Mouse (Mus musculus): Measurements from ENCODE around the gene Lin28a. TPM values are rescaled to one million over a fixed set of nuclear protein-coding genes. Genes with fewer than 3 reads are reported as not detected.

The Lin28a gene
- polyA plus RNA-seq, 1 experiment from 2014 or later: 16.7 TPM

- Histone ChIP-seq H3K4me1 (peaks cover 19% of the 10 kb centered on the region), H3K9me3 (replicated peaks) (no peaks in the 10 kb centered on the region), H3K27ac (no peak overlapping the region), H3K4me3 (no peak overlapping the region), H3K36me3 (no peaks in the 10 kb centered on the region), H3K27me3 (ENCODE audit: low read depth, poor library complexity, severe bottlenecking) (no peaks in the 10 kb centered on the region)
- DNase-seq (ENCODE audit: low spot score): no peak
- WGBS: 87% methylated on average over 5 of the region's 5 CpGs
These were observed 33.3 kb upstream of the Lin28a start for GRCm38 (mm10) chr4:134051912-134052311.

- no peaks in the 10 kb centered on the region for H3K36me3 ChIP-seq
- H3K4me1 ChIP-seq: peaks cover 19% of the 10 kb centered on the region
- no peak for DNase-seq (ENCODE audit: low spot score)
- H3K4me3 ChIP-seq: no peak overlapping the region
- no peaks in the 10 kb centered on the region for H3K27me3 ChIP-seq (ENCODE audit: low read depth, poor library complexity, severe bottlenecking)
- H3K9me3 ChIP-seq (replicated peaks): no peaks in the 10 kb centered on the region
- peak overlapping the region; percentile 19; the same call in 1 of the 2 replicates for H3K27ac ChIP-seq
- 44% methylated on average over 5 of the region's 5 CpGs for WGBS
These were observed 29.0 kb upstream of the Lin28a start for GRCm38 (mm10) chr4:134047648-134048047.

- 65% methylated on average over 2 of the region's 2 CpGs for WGBS
- H3K4me3 ChIP-seq: no peak overlapping the region
- H3K27ac ChIP-seq: no peak overlapping the region
- H3K4me1 ChIP-seq: peaks cover 10% of the 10 kb centered on the region
- DNase-seq (ENCODE audit: low spot score): no peak
- H3K9me3 ChIP-seq (replicated peaks): no peaks in the 10 kb centered on the region
- H3K27me3 ChIP-seq (ENCODE audit: low read depth, poor library complexity, severe bottlenecking): no peaks in the 10 kb centered on the region
- no peaks in the 10 kb centered on the region for H3K36me3 ChIP-seq
These were observed 24.4 kb upstream of the Lin28a start for GRCm38 (mm10) chr4:134043041-134043440.

- Histone ChIP-seq H3K36me3 (no peaks in the 10 kb centered on the region), H3K27me3 (ENCODE audit: low read depth, poor library complexity, severe bottlenecking) (no peaks in the 10 kb centered on the region), H3K9me3 (replicated peaks) (no peaks in the 10 kb centered on the region), H3K4me1 (peaks cover 7% of the 10 kb centered on the region), H3K27ac (no peak overlapping the region), H3K4me3 (no peak overlapping the region)
- no peak for DNase-seq (ENCODE audit: low spot score)
- 60% methylated on average over 9 of the region's 9 CpGs for WGBS
These were observed 22.9 kb upstream of the Lin28a start for GRCm38 (mm10) chr4:134041317-134042123.

- Histone ChIP-seq H3K4me3 (no peak overlapping the region; the same call in 1 of the 2 replicates), H3K27ac (no peak overlapping the region), H3K9me3 (replicated peaks) (no peaks in the 10 kb centered on the region), H3K27me3 (ENCODE audit: low read depth, poor library complexity, severe bottlenecking) (no peaks in the 10 kb centered on the region), H3K4me1 (peaks cover 4% of the 10 kb centered on the region; the same call in 1 of the 2 replicates), H3K36me3 (no peaks in the 10 kb centered on the region)
- 7% methylated on average over 16 of the region's 16 CpGs for WGBS
- peak; percentile 94 for DNase-seq (ENCODE audit: low spot score)
These were observed 17.3 kb upstream of the Lin28a start for GRCm38 (mm10) chr4:134035953-134036352.

- WGBS: 47% methylated on average over 9 of the region's 9 CpGs
- Histone ChIP-seq H3K4me1 (peaks cover 6% of the 10 kb centered on the region; the same call in 1 of the 2 replicates), H3K9me3 (replicated peaks) (no peaks in the 10 kb centered on the region), H3K4me3 (no peak overlapping the region), H3K27me3 (ENCODE audit: low read depth, poor library complexity, severe bottlenecking) (no peaks in the 10 kb centered on the region), H3K27ac (no peak overlapping the region), H3K36me3 (no peaks in the 10 kb centered on the region)
- DNase-seq (ENCODE audit: low spot score): no peak
These were observed 7.2 kb upstream of the Lin28a start for GRCm38 (mm10) chr4:134025802-134026201.

- Histone ChIP-seq H3K9me3 (replicated peaks) (no peaks in the 10 kb centered on the region), H3K4me3 (no peak overlapping the region), H3K36me3 (no peaks in the 10 kb centered on the region), H3K27me3 (ENCODE audit: low read depth, poor library complexity, severe bottlenecking) (no peaks in the 10 kb centered on the region), H3K27ac (no peak overlapping the region), H3K4me1 (peaks cover 51% of the 10 kb centered on the region)
- DNase-seq (ENCODE audit: low spot score): peak; percentile 92
- WGBS: 4% methylated on average over 11 of the region's 11 CpGs
These were observed 2.0 kb upstream of the Lin28a start for GRCm38 (mm10) chr4:134020621-134021020.

- Histone ChIP-seq H3K27me3 (ENCODE audit: low read depth, poor library complexity, severe bottlenecking) (no peaks in the 10 kb centered on the region), H3K27ac (peak overlapping the region; percentile 86), H3K36me3 (0 out of 2 replicates have a peak, but pooled peaks cover under 1% of the 10 kb centered on the region), H3K4me3 (peak overlapping the region; percentile 58), H3K9me3 (replicated peaks) (no peaks in the 10 kb centered on the region), H3K4me1 (peaks cover 57% of the 10 kb centered on the region)
- WGBS: 3% methylated on average over 16 of the region's 16 CpGs
- peak; percentile 50 for DNase-seq (ENCODE audit: low spot score)
These were observed 1.2 kb upstream of the Lin28a start for GRCm38 (mm10) chr4:134019641-134020351.

- 0% methylated on average over 9 of the region's 10 CpGs for WGBS
- DNase-seq (ENCODE audit: low spot score): peak; percentile 81
- Histone ChIP-seq H3K4me3 (peak overlapping the region; percentile 58), H3K4me1 (peaks cover 57% of the 10 kb centered on the region), H3K9me3 (replicated peaks) (no peaks in the 10 kb centered on the region), H3K36me3 (0 out of 2 replicates have a peak, but pooled peaks cover 3% of the 10 kb centered on the region), H3K27ac (peak overlapping the region; percentile 86), H3K27me3 (ENCODE audit: low read depth, poor library complexity, severe bottlenecking) (no peaks in the 10 kb centered on the region)
These were observed 569 bp upstream of the Lin28a start for GRCm38 (mm10) chr4:134019210-134019609.

GRCm38 (mm10) chr4:134018038-134018778, 433 bp downstream of the Lin28a start:
- Histone ChIP-seq H3K27me3 (ENCODE audit: low read depth, poor library complexity, severe bottlenecking) (no peaks in the 10 kb centered on the region), H3K4me3 (peak overlapping the region; percentile 58), H3K4me1 (peaks cover 62% of the 10 kb centered on the region), H3K36me3 (0 out of 2 replicates have a peak, but pooled peaks cover 3% of the 10 kb centered on the region), H3K27ac (peak overlapping the region; percentile 86), H3K9me3 (replicated peaks) (no peaks in the 10 kb centered on the region)
- WGBS: under 1% methylated on average over 46 of the region's 46 CpGs
- peak; percentile 76 for DNase-seq (ENCODE audit: low spot score)

- peak; percentile 76 for DNase-seq (ENCODE audit: low spot score)
- Histone ChIP-seq H3K4me3 (peak overlapping the region; percentile 58), H3K9me3 (replicated peaks) (no peaks in the 10 kb centered on the region), H3K27ac (peak overlapping the region; percentile 86), H3K27me3 (ENCODE audit: low read depth, poor library complexity, severe bottlenecking) (no peaks in the 10 kb centered on the region), H3K4me1 (peaks cover 71% of the 10 kb centered on the region), H3K36me3 (0 out of 2 replicates have a peak, but pooled peaks cover 3% of the 10 kb centered on the region)
- under 1% methylated on average over 21 of the region's 21 CpGs for WGBS
These were observed 1.3 kb downstream of the Lin28a start for GRCm38 (mm10) chr4:134017201-134017865.

GRCm38 (mm10) chr4:134016767-134017166, 1.9 kb downstream of the Lin28a start:
- H3K4me3 ChIP-seq: peak overlapping the region; percentile 58
- H3K4me1 ChIP-seq: peaks cover 77% of the 10 kb centered on the region
- H3K36me3 ChIP-seq: 0 out of 2 replicates have a peak, but pooled peaks cover 3% of the 10 kb centered on the region
- H3K9me3 ChIP-seq (replicated peaks): no peaks in the 10 kb centered on the region
- no peaks in the 10 kb centered on the region for H3K27me3 ChIP-seq (ENCODE audit: low read depth, poor library complexity, severe bottlenecking)
- peak; percentile 73 for DNase-seq (ENCODE audit: low spot score)
- H3K27ac ChIP-seq: peak overlapping the region; percentile 86
- 0% methylated on average over 8 of the region's 8 CpGs for WGBS

Measured in limb, embryonic 10.5 days (tissue).